Mouse (Mus musculus) kidney, postnatal 14 days (tissue): Measurements from ENCODE around the gene Ift22.
A peak's percentile ranks its signal among the peaks of the same experiment; 100 is the strongest.
"Not testable (repeated sequence)": the region's sequence is repeated elsewhere in the genome, so short reads cannot be mapped to it uniquely, and the experiment has no call there.

Experiments used
- DNase-seq: peaks from one replicate; pipeline ENCODE4 v3.0.0; 2022; ENCODE audit warnings: mixed read lengths

The Ift22 gene

DNA sequence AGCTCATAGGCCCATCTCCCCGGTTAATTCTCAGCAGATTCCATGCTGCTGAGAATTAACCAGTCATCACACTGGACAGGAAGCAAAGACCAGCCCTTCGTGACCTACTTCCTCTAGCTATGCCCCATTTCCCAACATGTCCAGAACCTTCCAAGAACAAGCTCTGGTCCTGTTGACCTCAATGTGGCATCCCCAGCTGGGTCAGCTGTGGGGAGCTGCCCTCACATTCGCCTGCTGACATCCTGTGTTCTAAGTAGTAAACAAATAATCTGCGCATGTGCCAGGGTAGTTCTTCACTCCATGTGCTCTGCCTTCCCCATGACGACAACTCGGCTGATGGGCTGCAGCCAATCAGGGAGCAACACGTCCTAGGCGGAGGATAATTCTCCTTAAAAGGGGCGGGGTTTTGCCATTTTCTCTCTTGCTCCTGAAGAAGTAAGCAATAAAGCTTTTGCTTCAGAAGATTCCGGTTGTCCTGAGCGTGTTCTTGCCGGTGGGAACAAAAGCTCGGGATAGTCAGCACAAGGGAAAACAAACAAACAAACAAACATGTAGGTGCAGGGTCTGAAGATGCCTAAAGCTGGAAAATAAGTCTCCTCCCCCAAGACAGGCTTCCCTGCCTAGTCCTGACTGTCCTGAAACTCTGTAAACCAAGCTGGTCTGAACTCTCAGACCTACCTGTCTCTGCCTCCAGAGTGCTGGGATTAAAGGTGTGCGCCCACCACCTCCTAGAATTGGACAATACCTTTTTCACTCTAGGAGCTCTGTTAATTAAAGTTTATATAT is 41.8 kb downstream of the Ift22 start:
- not testable (repeated sequence) for DNase-seq

DNA sequence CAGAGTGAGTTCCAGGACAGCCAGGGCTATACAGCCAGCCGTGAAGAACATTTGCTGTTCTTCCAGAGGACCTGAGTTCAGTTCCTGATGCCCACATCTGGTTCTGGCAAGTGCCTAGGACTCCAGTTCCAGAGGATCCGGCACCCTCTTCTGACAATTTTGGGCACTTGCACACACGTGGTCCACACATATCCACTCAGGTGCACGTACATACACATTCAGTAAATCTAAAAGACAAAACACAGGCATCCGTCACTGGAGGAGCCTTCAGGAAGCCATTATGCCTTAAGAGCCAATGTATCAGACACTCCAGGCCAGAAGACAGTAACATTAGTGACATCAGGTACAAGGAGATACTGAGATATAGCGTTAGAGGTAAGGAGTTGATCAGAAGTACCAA is 42.6 kb downstream of the Ift22 start:
- DNase-seq, result no peak

DNA sequence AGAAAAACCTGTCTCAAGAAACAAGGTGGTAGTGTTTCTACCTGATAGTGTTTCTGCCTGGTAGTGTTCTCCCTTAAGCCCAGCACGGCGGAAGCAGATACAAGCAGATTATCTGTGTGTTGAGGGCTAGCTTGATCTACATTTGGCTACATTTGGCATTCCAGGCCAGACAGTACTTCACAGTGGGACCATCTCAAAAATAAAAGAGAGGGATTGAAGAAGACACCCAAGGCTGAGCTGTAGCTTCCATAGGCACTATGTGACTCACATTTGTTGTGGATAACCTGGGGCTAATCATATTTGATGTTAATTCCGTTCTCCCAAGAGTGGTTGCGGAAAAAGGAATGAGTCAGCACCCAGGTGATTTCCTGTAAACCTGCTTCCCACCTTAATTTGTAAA is 44.2 kb downstream of the Ift22 start:
- no peak for DNase-seq

DNA sequence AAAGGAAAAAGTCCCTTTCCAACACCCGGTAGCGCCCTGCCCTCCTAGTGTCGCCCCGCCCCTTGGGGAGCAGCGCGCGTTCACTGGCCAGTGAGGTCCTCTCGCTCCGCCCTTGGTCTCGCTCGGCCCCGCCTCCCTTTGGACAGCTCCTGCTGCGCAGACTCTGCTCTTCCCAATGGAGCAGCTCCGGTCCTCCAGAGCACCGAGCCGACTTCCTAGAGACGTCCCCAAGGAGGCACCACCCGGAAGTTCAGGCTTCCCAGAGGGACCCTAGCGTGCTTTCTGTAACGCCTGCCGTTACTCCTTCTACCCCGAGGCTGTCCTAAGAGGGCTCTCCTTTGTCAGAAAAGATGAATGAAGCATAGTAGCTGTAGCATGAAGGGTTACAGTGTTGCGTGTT is 45.1 kb downstream of the Ift22 start, which contains the start of gene Fis1:
TSS of gene Fis1 (plus strand) at position 261 of the 400 bp plus-strand sequence.
- DNase-seq, result peak; percentile 98

DNA sequence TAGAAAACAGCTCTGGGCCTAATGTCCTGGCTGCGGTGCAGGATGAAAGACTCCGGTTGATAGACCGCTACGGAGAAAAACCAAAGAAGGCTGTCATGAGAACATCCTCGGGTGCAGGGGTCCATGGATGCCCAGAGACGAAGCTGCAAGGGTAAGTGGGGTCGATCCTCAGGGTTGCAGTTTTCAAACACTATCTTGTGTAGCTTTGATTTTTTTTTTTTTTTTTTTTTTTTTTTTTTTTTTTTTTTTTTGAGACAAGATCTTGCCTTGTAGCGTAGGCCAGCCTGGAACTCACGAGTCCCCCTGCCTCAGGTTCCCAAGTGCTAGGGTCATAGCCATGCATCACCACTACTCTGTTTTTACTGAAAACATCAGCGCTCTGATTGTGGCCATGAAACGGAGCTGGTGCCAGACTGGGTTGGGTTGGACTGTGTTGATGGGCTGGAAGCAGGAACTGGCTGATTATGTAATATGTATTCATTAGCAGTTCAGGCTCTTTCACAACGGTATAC is 45.5 kb downstream of the Ift22 start:
- DNase-seq, result peak; percentile 56

DNA sequence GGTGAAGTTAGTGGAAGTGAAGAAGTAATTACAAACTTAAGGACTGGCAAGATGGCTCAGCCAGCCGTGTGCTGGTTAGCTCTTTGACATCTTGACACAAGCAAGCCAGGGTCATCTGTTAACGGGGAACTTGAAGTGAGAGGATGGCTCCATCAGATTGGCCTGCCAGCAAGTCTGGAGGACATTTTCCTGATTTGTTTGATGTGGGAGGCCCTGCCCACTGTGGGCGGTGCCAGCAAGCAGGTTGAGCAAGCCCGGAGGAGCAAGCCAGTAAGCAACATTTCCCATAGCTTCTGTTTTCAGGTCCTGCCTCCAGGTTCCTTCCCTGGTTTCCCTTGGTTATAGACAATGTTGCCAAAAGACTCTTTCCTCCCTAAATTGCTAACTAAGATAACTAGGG is 47.7 kb downstream of the Ift22 start:
- DNase-seq, result no peak

DNA sequence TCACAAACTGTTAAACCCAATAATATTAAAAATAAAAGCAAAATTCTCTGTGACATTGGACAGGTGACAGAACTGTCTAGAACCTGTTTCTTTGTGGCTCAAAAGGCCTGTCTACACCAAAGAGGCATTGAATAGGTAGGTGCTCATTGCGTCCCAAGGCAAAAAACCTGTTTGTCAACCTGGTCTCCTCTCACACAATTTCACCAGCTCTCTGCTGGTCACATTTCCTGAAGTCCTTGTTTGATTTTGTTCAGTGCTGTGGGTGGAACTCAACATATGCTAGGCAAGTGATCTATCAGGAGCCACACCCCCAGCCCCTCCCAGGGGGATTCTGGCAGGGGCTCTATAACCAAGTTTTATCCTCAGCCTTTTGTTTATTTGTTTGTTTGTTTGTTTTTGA is 49.3 kb downstream of the Ift22 start:
- DNase-seq, result no peak

DNA sequence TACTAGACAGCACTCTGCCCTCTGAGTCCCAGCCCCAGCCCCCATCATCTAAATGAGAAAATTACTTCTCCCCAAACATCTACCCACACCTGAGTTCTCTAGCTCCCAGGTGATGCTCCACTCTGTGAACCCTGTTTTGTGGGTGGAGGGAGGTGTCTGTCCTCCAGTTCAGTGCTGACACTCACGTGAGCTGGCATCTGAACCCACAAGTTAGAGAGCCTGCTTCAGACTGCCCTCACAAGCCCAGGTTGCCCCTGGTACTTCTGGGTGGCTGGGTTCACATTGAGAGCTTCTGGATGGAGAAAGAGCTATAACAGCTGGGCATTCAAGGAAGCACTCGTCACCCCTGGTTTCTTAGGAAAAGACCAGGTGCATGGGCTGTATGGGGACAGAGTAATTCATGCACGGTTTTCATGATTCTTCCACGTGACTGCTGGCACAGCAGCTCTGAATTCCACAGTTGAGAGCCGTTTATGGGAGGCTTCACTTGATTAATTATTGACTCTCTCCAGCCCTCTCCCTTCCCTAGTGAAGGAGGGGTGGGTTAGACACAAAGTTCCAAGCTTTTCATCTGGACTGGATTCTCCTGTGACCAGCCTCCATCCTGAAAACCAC is 51.1 kb downstream of the Ift22 start:
- DNase-seq, result peak; percentile 85

DNA sequence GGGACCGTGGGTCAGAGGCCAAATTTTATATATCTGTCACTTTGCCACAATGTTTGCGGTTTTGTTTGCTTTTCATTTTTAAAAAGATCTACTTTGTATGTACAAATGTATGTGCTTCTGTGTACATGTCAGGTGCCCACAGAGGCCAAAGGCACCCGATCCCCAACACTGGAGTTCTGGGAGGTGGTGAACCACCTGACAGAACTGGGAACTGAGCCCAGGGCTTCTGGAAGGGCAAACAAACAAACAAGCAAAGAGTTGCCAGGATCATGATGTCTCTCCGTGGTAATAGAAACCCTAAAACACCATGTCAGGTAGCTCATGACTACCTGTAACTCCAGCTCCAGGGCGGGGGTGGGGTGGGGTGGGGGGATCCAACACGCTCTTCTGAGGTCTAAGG is 52.1 kb downstream of the Ift22 start:
- peak; percentile 65 for DNase-seq

DNA sequence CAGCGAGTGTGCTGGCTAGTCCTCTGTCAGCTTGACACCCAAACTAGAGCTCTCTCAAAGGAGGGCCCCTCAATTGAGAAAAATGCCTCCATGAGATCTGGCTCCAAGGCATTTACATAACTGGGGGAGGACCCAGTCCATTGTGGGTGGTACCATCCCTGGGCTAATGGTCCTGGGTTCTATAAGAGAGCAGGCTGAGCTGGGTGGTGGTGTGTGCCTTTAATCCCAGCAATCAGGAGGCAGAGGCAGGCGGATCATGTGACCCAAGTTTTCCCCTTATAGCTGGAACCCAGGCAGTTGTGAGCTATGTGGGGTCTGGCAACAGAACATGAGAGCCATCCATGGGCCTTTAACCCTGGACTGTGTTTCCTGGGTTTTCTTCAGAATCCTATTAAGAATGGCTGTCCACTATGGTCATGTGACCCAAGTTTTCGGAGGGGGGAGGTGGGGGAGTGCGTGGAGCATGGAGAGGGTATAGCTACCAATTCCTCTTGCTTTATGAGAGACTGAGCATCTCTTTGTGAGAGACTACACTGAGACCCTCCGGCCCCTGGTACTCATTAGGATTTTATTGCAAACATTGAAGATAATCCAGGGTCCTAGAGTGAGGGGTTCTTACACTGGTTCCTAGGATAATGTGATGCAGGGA is 53.5 kb downstream of the Ift22 start:
- DNase-seq, result no peak

DNA sequence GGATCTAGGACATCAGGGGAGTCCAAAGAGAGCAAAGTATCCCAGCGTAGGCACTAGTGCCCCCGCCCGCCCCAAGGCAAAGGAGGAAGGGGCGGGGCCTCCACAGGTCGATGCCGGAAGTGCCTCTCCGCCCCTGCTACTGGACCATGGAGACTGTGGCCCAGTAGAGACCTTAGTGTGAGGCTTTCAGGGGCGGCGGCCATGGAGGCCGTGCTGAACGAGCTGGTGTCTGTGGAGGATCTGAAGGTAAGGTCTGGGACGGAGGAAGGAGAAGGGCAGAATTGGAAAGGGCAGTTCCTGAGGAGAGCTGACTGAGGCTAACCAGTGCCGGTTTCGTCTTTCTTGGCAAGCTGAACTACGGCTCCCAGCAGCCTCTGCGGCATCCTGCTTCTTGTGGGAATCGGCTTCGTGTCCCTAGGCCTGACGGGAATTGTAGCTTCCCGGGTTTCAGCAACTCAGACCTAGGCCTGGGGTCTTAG is 54.1 kb downstream of the Ift22 start:
- DNase-seq, result peak; percentile 94

DNA sequence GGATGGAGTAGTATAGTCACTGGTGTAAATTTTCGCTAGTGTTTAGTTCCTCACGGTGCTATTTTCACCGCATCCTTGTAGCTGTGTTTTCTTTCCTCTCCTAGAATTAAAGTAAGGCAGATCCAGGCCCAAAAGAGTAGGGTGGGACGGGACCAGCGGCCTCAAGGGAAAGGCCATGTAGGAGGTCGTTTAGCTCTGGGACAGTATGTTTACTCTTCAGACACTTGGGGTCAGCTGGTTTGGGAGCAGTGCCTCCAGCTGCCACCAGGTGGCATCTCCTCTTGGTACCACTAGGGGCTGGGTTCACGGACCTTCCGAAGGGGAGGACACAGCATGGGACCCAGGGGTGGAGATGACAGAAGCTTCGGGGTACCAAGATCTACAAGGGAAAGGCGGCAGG is 54.6 kb downstream of the Ift22 start:
- peak; percentile 88 for DNase-seq

DNA sequence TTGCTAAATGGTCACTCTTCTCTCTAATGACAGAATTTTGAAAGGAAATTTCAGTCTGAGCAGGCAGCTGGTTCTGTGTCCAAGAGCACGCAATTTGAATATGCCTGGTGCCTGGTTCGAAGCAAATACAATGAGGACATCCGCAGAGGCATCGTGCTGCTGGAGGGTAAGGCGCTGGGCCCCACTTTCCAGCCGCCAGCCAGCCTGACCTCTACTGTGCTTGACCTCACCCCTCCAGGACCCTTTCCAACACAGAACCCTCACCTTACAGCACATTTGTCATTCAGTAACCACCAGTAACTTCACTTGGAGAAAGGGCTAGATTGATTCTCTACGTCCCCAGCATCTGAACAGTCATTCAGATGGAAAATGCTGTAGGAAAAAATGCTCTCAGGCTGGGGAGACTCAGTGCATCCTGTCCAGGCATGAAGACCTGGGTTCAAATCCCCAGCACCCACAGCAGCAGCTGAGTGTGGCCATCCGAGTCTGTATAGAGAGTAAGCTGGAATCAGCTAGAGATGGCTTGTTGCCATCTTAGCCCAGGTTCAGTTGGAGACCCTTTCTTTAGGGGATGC is 55.1 kb downstream of the Ift22 start:
- no peak for DNase-seq
